Mouse (Mus musculus) kidney, adult 10 weeks (tissue): ENCODE results near the gene Prlr. TPM values are rescaled to one million over a fixed set of nuclear protein-coding genes. Genes with fewer than 3 reads are reported as not detected.

Source experiments
- polyA plus RNA-seq: library from polyadenylated mRNA; stranded (reverse); fragments of 350-450 nt; fragmentation: Illumina TruSeq; extraction: RNeasy Lipid Tissue Mini Kit (QIAGEN cat#74804); gene quantifications from one replicate; pipeline ENCODE4 v1.2.3, GENCODE M21; 2014; ENCODE audit warnings: low read depth, low replicate concordance

Gene Prlr
- 413 TPM for polyA plus RNA-seq

GRCm38 (mm10) chr15:10177083-10177482, at the start of gene Prlr:
Prlr (plus strand) TSS chr15:10177238.

GRCm38 (mm10) chr15:10325080-10325479, 148.0 kb downstream of the Prlr start, which contains the start of gene Gm21973:
Gm21973 (plus strand) TSS chr15:10325380.

GRCm38 (mm10) chr15:10358039-10358948, 181.3 kb downstream of the Prlr start, which contains the start of gene Agxt2:
Agxt2 (plus strand) TSS chr15:10358532.

Other genes with a start within 250 kb of the Prlr start
- gene Gm21973, start 148.1 kb downstream of the Prlr start, polyA plus RNA-seq, result not detected
- gene Agxt2, start 181.3 kb downstream of the Prlr start, polyA plus RNA-seq, result 124 TPM